In genomic region chr8:80922642-80923041, GRCm38 (mm10) we compare ENCODE assay signal across 9 mouse cellular contexts. TPM values are rescaled to one million over a fixed set of nuclear protein-coding genes. Genes with fewer than 3 reads are reported as not detected.
A peak's percentile ranks its signal among the peaks of the same experiment; 100 is the strongest.
DNase-seq lines count a peak whose midpoint lies in the region; ATAC-seq and TF ChIP-seq lines count a peak whose summit lies in the region.
"Had no signal": no experiment of that assay in that cellular context is flagged by ENCODE, and none has a peak within 500 bp of the region (broad histone marks: within the 10 kb centered on the region; RNA-seq: fewer than 3 reads in every experiment).

No protein-coding gene starts in this region.

- peak; percentile 82 for ATAC-seq in kidney, embryonic 14.5 days (ENCODE audit: low FRiP score, low TSS enrichment)

- H3K9me3 ChIP-seq in heart, embryonic 10.5 days = no peaks in the 10 kb centered on the region
- no peaks in the 10 kb centered on the region for H3K9me3 ChIP-seq in kidney, embryonic 14.5 days (ENCODE audit: control insufficient read depth, low read length)

- H3K4me1 ChIP-seq in heart, embryonic 10.5 days = 0 out of 2 replicates have a peak, but pooled peaks cover 4% of the 10 kb centered on the region
- H3K4me1 ChIP-seq in kidney, embryonic 14.5 days (ENCODE audit: control insufficient read depth, insufficient read depth, low read length) = peaks cover 11% of the 10 kb centered on the region; the same call in 1 of the 2 replicates
- H3K4me1 ChIP-seq in lung, adult 2 months (ENCODE audit: control insufficient read depth, insufficient read depth, low read length) = peaks cover 6% of the 10 kb centered on the region; the same call in 1 of the 2 replicates
- no peaks in the 10 kb centered on the region for H3K4me1 ChIP-seq in thymus, adult 2 months (replicated peaks; ENCODE audit: control insufficient read depth, insufficient read depth, low read length)

- TF ChIP-seq POLR2A in lung, adult 2 months (IDR thresholded peaks at IDR 0.05; ENCODE audit: borderline replicate concordance, extremely low read depth, low read depth, low read length) = no peak
- TF ChIP-seq POLR2A in thymus, adult 2 months (IDR thresholded peaks at IDR 0.05; ENCODE audit: control insufficient read depth, extremely low read depth, insufficient read depth, low read length, poor library complexity) = no peak

- H3K9ac ChIP-seq in kidney, embryonic 14.5 days (ENCODE audit: low read depth, low read length) = no peak overlapping the region
- H3K9ac ChIP-seq: liver, embryonic 14.5 days had no signal

- TF ChIP-seq CTCF in lung, adult 2 months (IDR thresholded peaks at IDR 0.05; ENCODE audit: insufficient read depth, low read length) = no peak
- no peak for TF ChIP-seq CTCF in thymus, adult 2 months (IDR thresholded peaks at IDR 0.05; ENCODE audit: borderline replicate concordance, control insufficient read depth, extremely low read depth, insufficient read depth, low read length, poor library complexity)

- DNase-seq in heart, adult 11 months = peak; percentile 98
- DNase-seq in heart, embryonic 10.5 days (ENCODE audit: low spot score) = no peak
- peak; percentile 54 for DNase-seq in cerebellum, adult 11-12 months
- DNase-seq in gastrocnemius, postnatal 4 days (ENCODE audit: low spot score in 2 of 2) = peak; percentile 54 to 79
- peak; percentile 34 for DNase-seq in lung, adult 2 months
- DNase-seq in right cerebral cortex, postnatal 25 days = peak; percentile 13
- DNase-seq in thymus, adult 2 months = no peak

- H3K27me3 ChIP-seq in heart, embryonic 10.5 days (ENCODE audit: insufficient read depth, poor library complexity, severe bottlenecking) = no peaks in the 10 kb centered on the region
- H3K27me3 ChIP-seq in kidney, embryonic 14.5 days (ENCODE audit: control insufficient read depth, insufficient read depth, low read length) = no peaks in the 10 kb centered on the region
- H3K27me3 ChIP-seq in thymus, adult 2 months (ENCODE audit: control insufficient read depth, insufficient read depth, low read length) = no peaks in the 10 kb centered on the region

- no peaks in the 10 kb centered on the region for H3K36me3 ChIP-seq in heart, embryonic 10.5 days
- H3K36me3 ChIP-seq in kidney, embryonic 14.5 days (ENCODE audit: control insufficient read depth, insufficient read depth, low read length) = no peaks in the 10 kb centered on the region
- no peaks in the 10 kb centered on the region for H3K36me3 ChIP-seq in thymus, adult 2 months (ENCODE audit: control insufficient read depth, insufficient read depth, low read length)

- WGBS in heart, embryonic 10.5 days = 66% methylated on average over 6 of the region's 6 CpGs
- 42% methylated on average over 6 of the region's 6 CpGs for WGBS in kidney, embryonic 14.5 days
- WGBS in lung, adult 2 months = 44% methylated on average over 6 of the region's 6 CpGs
- WGBS in thymus, adult 2 months = 90% methylated on average over 6 of the region's 6 CpGs

- H3K4me3 ChIP-seq in heart, embryonic 10.5 days = no peak overlapping the region
- H3K4me3 ChIP-seq in kidney, embryonic 14.5 days (ENCODE audit: low read length) = no peak overlapping the region
- no peak overlapping the region for H3K4me3 ChIP-seq in lung, adult 2 months (replicated peaks; ENCODE audit: extremely low read depth, low read depth, low read length)
- H3K4me3 ChIP-seq in thymus, adult 2 months (ENCODE audit: control insufficient read depth, insufficient read depth, low read length) = no peak overlapping the region

- H3K27ac ChIP-seq in heart, embryonic 10.5 days = no peak overlapping the region
- H3K27ac ChIP-seq in kidney, embryonic 14.5 days (ENCODE audit: low read depth, low read length) = no peak overlapping the region
- no peak overlapping the region for H3K27ac ChIP-seq in thymus, adult 2 months (ENCODE audit: control insufficient read depth, insufficient read depth, low read length)
- H3K27ac ChIP-seq: liver, embryonic 14.5 days had no signal

- no peak overlapping the region for H3K4me2 ChIP-seq in kidney, embryonic 14.5 days (replicated peaks; ENCODE audit: low read depth, low read length)

RNA-seq across cellular contexts. Expression of gene Gab1, which starts 42.3 kb away (rescaled TPM):
- polyA plus RNA-seq in heart, embryonic 10.5 days (2016; fragmentation: Nextera tagmentation; extraction: Ambion mirVana) = 24.8 and 37.6 TPM in 2 replicates
- total RNA-seq in gastrocnemius, postnatal 4 days (2021) = 10 to 100 TPM; 32.3 to 36.0 TPM
- polyA plus RNA-seq in kidney, embryonic 14.5 days (2014; fragmentation: Nextera tagmentation; extraction: Ambion mirVana) = 13.1 and 26.5 TPM in 2 replicates
- 36.2 and 49.5 TPM in 2 replicates for polyA plus RNA-seq in lung, adult 2 months (2012; rRNA removed)
- 5.6 and 8.9 TPM in 2 replicates for polyA plus RNA-seq in thymus, adult 2 months (2012; rRNA removed)

Comparison
In these comparisons a context has a peak if more than half of its experiments do, and no peak if none do; other contexts are left out.
1. DNase-seq: peak in heart, adult 11 months (single experiment), cerebellum, adult 11-12 months (single experiment), gastrocnemius, postnatal 4 days (2 of 2), lung, adult 2 months (single experiment) and right cerebral cortex, postnatal 25 days (single experiment); none in heart, embryonic 10.5 days (single experiment) and thymus, adult 2 months (single experiment).